Mouse (Mus musculus) testis, adult 2 months (tissue): ENCODE measurements around the gene Gcnt2.

ENCODE experiments used
- CTCF ChIP-seq: fragments of 200-500 bp; IDR thresholded peaks from 2 replicates; pipeline ENCODE4 v1.5.1; 2012; ENCODE audit warnings: low read depth, mild to moderate bottlenecking, inconsistent platforms, low read length, moderate library complexity; ENCODE audit not compliant: control insufficient read depth, insufficient read depth, insufficient replicate concordance
- POLR2A ChIP-seq: fragments of 200-500 bp; IDR thresholded peaks from 2 replicates; pipeline ENCODE4 v1.6.1; 2012; ENCODE audit warnings: low read depth, mild to moderate bottlenecking, inconsistent platforms, low read length, moderate library complexity; ENCODE audit not compliant: control insufficient read depth

DNA sequence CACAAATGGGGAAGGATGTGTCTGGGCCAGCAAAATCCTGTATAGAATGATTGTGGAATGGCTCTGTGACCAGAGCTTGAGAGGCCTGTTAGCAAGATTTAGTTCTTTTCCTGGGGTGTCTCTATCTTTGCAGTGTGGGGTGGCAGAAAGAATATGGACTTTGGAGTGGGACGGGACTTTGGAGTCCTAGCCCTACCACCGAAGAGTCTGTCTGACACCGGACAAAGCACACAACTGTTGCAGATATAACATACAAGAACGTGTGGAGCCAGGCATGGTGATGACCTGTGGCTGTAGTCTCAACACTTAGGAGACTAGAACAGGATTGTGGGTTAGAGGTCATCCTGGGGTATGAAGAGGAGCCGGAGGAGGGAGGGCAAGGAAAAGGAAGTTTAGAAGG is 73.0 kb downstream of the Gcnt2 start:
- TF ChIP-seq CTCF (no peak), POLR2A (no peak)
